Mouse (Mus musculus) E14TG2a.4 (cell line): ENCODE results near the gene Olfr769.

ENCODE experiments used
- CTCF ChIP-seq: conservative IDR thresholded peaks from 2 replicates; pipeline ENCODE4 v1.5.1; 2014; ENCODE audit warnings: low read length
- NANOG ChIP-seq: IDR thresholded peaks from 2 replicates; pipeline ENCODE4 v1.6.1; 2014; ENCODE audit warnings: borderline replicate concordance, low read length, mixed read lengths
- POU5F1 ChIP-seq: IDR thresholded peaks from 2 replicates; pipeline ENCODE4 v1.6.1; 2014; ENCODE audit warnings: low read length, borderline replicate concordance

DNA sequence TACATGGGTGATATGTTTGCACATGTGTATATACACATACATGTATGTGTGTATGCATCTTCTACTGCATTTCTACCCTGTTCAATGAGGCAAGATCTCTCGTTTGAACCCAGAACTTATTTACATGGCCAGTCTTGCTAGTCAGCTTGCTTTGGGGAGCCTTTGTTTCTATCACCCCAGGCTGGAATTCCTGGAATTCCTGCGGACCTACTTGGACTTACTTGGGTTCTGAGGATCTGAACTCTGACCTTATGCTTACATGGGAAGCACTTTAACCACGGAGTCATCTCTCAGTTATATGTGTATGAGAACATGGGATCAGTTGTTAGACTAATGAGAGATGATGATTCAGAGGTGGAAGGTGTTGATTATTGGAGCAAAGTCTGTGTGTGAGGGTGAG lies 16.4 kb downstream of the Olfr769 start:
- TF ChIP-seq CTCF = no peak
- TF ChIP-seq POU5F1 = no peak
- no peak for TF ChIP-seq NANOG
